Mouse (Mus musculus): ENCODE measurements at regions not wholly inside any gene's neighbourhood (a gene's known extent, or its start where the extent isn't known, plus 50 kb on each side); places are given as distances from the start of the nearest gene placed in this dataset.

DNA sequence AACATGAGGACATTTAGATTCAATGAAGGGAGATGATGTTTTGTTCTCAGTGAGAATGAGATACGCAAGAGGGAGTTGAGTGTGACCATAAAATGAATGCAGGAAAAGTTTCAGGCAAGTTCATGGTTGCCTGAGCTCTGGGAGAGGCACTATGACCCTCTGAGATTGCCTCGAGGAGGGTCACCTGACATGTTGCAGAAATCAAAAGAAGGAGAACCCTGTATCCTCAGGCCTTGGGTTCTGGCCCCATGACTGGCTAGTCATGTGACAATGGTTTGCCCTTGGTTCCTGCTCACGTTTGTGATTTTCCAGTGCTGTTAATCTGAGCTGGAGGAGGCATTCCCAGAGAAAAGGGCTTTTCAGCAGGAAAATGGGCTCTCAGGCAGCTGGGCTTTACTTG lies 98.9 kb downstream of the Mab21l3 start:
- H3K36me3 ChIP-seq (ENCODE audit: control insufficient read depth, insufficient read depth, low read length) = no peaks in the 10 kb centered on the region
- H3K27ac ChIP-seq (ENCODE audit: control insufficient read depth, insufficient read depth, low read length) = no peak overlapping the region
- H3K4me3 ChIP-seq (ENCODE audit: control insufficient read depth, insufficient read depth, low read length) = no peak overlapping the region
- no peak for DNase-seq
- no peaks in the 10 kb centered on the region for H3K27me3 ChIP-seq (ENCODE audit: control insufficient read depth, insufficient read depth, low read length)
- TF ChIP-seq CTCF (IDR thresholded peaks at IDR 0.05; ENCODE audit: borderline replicate concordance, control insufficient read depth, extremely low read depth, insufficient read depth, low read length, poor library complexity) = no peak
- no peak for TF ChIP-seq POLR2A (IDR thresholded peaks at IDR 0.05; ENCODE audit: control insufficient read depth, extremely low read depth, insufficient read depth, low read length, poor library complexity)
- WGBS = 74% methylated on average over 3 of the region's 3 CpGs
- H3K4me1 ChIP-seq (replicated peaks; ENCODE audit: control insufficient read depth, insufficient read depth, low read length) = peaks cover 14% of the 10 kb centered on the region

DNA sequence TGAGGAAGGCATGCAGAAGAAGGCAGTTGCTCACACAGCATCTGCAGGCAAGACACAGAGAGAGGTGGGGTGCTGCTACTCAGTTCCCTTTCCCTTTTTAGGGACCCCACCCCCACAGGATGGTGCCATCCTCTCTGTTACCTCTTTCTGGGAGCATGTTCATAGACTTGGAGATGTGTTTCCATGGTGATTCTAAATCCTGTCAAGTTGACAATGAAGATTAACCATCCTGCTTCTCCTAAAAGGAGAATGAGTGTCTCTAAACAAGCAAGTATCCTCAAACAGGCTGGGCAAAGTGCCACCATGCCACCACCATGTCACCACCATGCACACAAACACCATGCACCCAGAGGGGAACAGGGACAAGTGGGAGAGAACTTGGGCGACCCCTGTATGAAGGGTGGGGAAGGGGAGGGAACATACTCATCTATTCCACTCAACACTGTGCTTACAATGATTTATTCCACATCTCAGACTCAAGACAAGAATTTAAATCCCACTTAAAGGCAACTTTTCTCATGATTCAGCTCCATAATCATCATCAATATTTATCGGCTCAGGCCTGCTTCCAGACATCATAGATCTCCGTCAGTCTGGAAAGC lies 99.6 kb downstream of the Mab21l3 start:
- TF ChIP-seq POLR2A (IDR thresholded peaks at IDR 0.05; ENCODE audit: control insufficient read depth, extremely low read depth, insufficient read depth, low read length, poor library complexity) (no peak), CTCF (IDR thresholded peaks at IDR 0.05; ENCODE audit: borderline replicate concordance, control insufficient read depth, extremely low read depth, insufficient read depth, low read length, poor library complexity) (no peak)
- no peak overlapping the region for H3K27ac ChIP-seq (ENCODE audit: control insufficient read depth, insufficient read depth, low read length)
- no peak for DNase-seq
- H3K36me3 ChIP-seq (ENCODE audit: control insufficient read depth, insufficient read depth, low read length) = no peaks in the 10 kb centered on the region
- H3K27me3 ChIP-seq (ENCODE audit: control insufficient read depth, insufficient read depth, low read length) = no peaks in the 10 kb centered on the region
- no peak overlapping the region for H3K4me3 ChIP-seq (ENCODE audit: control insufficient read depth, insufficient read depth, low read length)
- H3K4me1 ChIP-seq (replicated peaks; ENCODE audit: control insufficient read depth, insufficient read depth, low read length) = peaks cover 14% of the 10 kb centered on the region
- 85% methylated on average over 3 of the region's 3 CpGs for WGBS

DNA sequence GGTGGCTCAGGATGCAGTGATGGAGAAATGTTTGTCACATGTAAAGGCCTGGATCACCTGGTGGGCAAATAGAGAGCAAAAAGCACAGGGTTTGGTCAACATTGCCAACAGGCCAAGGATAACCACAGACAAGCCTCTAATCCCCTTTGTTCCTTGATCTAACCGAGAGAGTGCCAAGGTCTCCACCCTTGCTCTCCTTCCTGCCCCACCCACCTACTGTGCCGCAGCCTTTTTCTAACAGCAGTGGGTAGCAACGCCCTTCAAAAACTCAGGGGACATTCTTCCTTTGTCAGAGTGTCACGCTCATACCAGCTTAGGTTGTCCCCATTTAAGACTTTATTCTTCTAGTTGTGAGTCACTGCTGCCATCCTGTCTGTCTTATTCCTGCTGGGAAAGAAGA lies 100.6 kb downstream of the Mab21l3 start:
- TF ChIP-seq POLR2A (IDR thresholded peaks at IDR 0.05; ENCODE audit: control insufficient read depth, extremely low read depth, insufficient read depth, low read length, poor library complexity) = no peak
- TF ChIP-seq CTCF (IDR thresholded peaks at IDR 0.05; ENCODE audit: borderline replicate concordance, control insufficient read depth, extremely low read depth, insufficient read depth, low read length, poor library complexity) = no peak
- 9% methylated on average over 4 of the region's 4 CpGs for WGBS
- peaks cover 14% of the 10 kb centered on the region for H3K4me1 ChIP-seq (replicated peaks; ENCODE audit: control insufficient read depth, insufficient read depth, low read length)

DNA sequence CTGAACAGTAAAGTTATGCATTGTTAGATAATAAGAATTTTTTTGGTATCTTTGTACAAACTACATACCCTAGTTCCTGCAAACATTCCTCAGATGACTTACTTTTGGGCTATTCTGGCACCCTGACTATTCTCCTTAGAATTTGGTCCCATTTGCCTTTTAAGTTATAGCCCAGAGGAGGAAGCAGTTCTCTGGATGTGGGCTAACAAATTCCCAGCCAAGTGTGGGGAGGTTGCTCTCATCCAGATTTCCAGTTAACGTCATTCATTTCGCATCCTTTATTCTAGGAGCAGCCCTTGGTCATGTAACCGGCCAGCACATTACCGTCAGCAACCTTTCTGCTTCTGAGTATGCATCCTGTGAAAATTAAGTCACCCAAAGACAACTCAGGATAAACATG lies 107.9 kb downstream of the Mab21l3 start:
- H3K27me3 ChIP-seq (ENCODE audit: control insufficient read depth, insufficient read depth, low read length) = no peaks in the 10 kb centered on the region
- 92% methylated on average over 4 of the region's 4 CpGs for WGBS
- H3K4me3 ChIP-seq (ENCODE audit: control insufficient read depth, insufficient read depth, low read length) = no peak overlapping the region
- H3K27ac ChIP-seq (ENCODE audit: control insufficient read depth, insufficient read depth, low read length) = no peak overlapping the region
- DNase-seq = no peak
- H3K4me1 ChIP-seq (replicated peaks; ENCODE audit: control insufficient read depth, insufficient read depth, low read length) = peaks cover 6% of the 10 kb centered on the region; the same call in 1 of the 2 replicates
- no peaks in the 10 kb centered on the region for H3K36me3 ChIP-seq (ENCODE audit: control insufficient read depth, insufficient read depth, low read length)
- TF ChIP-seq CTCF (IDR thresholded peaks at IDR 0.05; ENCODE audit: borderline replicate concordance, control insufficient read depth, extremely low read depth, insufficient read depth, low read length, poor library complexity) (no peak), POLR2A (IDR thresholded peaks at IDR 0.05; ENCODE audit: control insufficient read depth, extremely low read depth, insufficient read depth, low read length, poor library complexity) (no peak)

More for the DNA sequence above, 100.6 kb downstream of the Mab21l3 start:
- peak; percentile 14 for DNase-seq
- Histone ChIP-seq H3K36me3 (ENCODE audit: control insufficient read depth, insufficient read depth, low read length) (no peaks in the 10 kb centered on the region), H3K4me3 (ENCODE audit: control insufficient read depth, insufficient read depth, low read length) (no peak overlapping the region), H3K27me3 (ENCODE audit: control insufficient read depth, insufficient read depth, low read length) (no peaks in the 10 kb centered on the region), H3K27ac (ENCODE audit: control insufficient read depth, insufficient read depth, low read length) (peak overlapping the region; percentile 31; the same call in 1 of the 2 replicates)

DNA sequence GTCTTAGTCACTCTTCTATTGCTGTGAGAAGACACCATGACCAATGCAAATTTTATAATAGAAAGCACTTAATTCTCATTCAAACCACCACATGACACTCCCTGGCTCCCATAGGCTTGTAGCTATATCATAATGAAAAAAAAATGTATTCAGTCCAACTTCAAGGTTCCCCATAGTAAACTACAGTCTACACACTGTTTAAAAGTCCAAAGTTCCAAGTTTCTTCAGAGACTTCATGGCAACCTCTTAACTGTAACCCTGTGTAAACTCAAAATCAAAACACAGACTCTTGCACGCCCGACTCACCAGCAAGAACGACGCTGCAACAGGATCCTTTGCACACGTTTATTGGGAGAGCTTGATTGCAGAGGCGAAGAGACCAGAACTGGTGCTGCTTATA lies 111.6 kb downstream of the Mab21l3 start:
- Histone ChIP-seq H3K4me3 (ENCODE audit: control insufficient read depth, insufficient read depth, low read length) (no peak overlapping the region), H3K27me3 (ENCODE audit: control insufficient read depth, insufficient read depth, low read length) (no peaks in the 10 kb centered on the region), H3K36me3 (ENCODE audit: control insufficient read depth, insufficient read depth, low read length) (no peaks in the 10 kb centered on the region), H3K27ac (ENCODE audit: control insufficient read depth, insufficient read depth, low read length) (no peak overlapping the region), H3K4me1 (replicated peaks; ENCODE audit: control insufficient read depth, insufficient read depth, low read length) (no peaks in the 10 kb centered on the region)
- 95% methylated on average over 6 of the region's 6 CpGs for WGBS
- no peak for DNase-seq
- TF ChIP-seq POLR2A (IDR thresholded peaks at IDR 0.05; ENCODE audit: control insufficient read depth, extremely low read depth, insufficient read depth, low read length, poor library complexity) = no peak
- TF ChIP-seq CTCF (IDR thresholded peaks at IDR 0.05; ENCODE audit: borderline replicate concordance, control insufficient read depth, extremely low read depth, insufficient read depth, low read length, poor library complexity) = no peak

DNA sequence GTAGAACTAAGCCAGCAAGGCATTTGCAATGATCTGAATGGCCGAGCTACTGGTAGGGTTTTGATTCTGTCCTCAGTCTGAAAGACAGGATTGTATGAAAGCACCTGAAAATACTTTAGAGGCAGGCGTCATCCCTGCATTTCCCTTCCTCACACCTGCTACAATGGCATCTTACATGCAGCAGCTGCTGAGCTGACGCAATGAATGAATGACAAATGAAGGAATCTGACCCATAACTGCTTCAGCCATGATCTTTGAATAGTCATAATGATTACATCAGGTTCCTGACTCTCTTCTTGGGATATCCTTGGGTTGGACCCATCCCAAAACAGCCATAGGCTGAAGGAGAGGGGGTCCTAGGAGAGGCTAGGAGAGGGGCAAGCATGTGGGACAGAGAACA lies 119.7 kb downstream of the Mab21l3 start:
- DNase-seq = no peak
- H3K4me3 ChIP-seq (ENCODE audit: control insufficient read depth, insufficient read depth, low read length) = no peak overlapping the region
- peaks cover 3% of the 10 kb centered on the region for H3K4me1 ChIP-seq (replicated peaks; ENCODE audit: control insufficient read depth, insufficient read depth, low read length)
- WGBS = 84% methylated on average over 3 of the region's 3 CpGs
- no peaks in the 10 kb centered on the region for H3K27me3 ChIP-seq (ENCODE audit: control insufficient read depth, insufficient read depth, low read length)
- no peaks in the 10 kb centered on the region for H3K36me3 ChIP-seq (ENCODE audit: control insufficient read depth, insufficient read depth, low read length)
- H3K27ac ChIP-seq (ENCODE audit: control insufficient read depth, insufficient read depth, low read length) = no peak overlapping the region
- TF ChIP-seq POLR2A (IDR thresholded peaks at IDR 0.05; ENCODE audit: control insufficient read depth, extremely low read depth, insufficient read depth, low read length, poor library complexity) (no peak), CTCF (IDR thresholded peaks at IDR 0.05; ENCODE audit: borderline replicate concordance, control insufficient read depth, extremely low read depth, insufficient read depth, low read length, poor library complexity) (no peak)

DNA sequence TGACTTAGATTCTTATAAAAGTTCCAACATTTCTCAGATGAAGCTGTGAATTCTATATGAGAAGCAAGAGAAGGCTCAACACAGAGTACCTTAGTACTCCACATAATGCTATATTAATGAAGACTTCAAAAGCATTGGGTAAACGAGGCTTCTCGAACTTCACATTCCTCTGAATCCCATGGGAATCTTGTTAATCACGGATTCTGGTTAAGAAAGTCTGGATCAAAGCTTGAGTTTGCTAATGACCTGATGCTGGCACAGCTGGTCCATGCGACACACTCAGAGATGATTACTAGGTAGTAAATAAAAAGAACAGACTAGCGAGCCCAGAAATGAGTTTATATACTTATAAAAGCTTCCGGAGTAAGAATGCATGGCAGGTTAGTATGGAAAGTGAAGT lies 118.4 kb upstream of the Atp1a1 start:
- no peak overlapping the region for H3K4me3 ChIP-seq (ENCODE audit: control insufficient read depth, insufficient read depth, low read length)
- H3K27ac ChIP-seq (ENCODE audit: control insufficient read depth, insufficient read depth, low read length) = no peak overlapping the region
- 91% methylated on average over 6 of the region's 6 CpGs for WGBS
- no peak for DNase-seq
- H3K4me1 ChIP-seq (replicated peaks; ENCODE audit: control insufficient read depth, insufficient read depth, low read length) = no peaks in the 10 kb centered on the region
- no peaks in the 10 kb centered on the region for H3K27me3 ChIP-seq (ENCODE audit: control insufficient read depth, insufficient read depth, low read length)
- no peaks in the 10 kb centered on the region for H3K36me3 ChIP-seq (ENCODE audit: control insufficient read depth, insufficient read depth, low read length)
- TF ChIP-seq POLR2A (IDR thresholded peaks at IDR 0.05; ENCODE audit: control insufficient read depth, extremely low read depth, insufficient read depth, low read length, poor library complexity) (no peak), CTCF (IDR thresholded peaks at IDR 0.05; ENCODE audit: borderline replicate concordance, control insufficient read depth, extremely low read depth, insufficient read depth, low read length, poor library complexity) (no peak)

Data from thymus, adult 2 months (tissue).